Mouse (Mus musculus) heart, adult 2 months (tissue): Measurements from ENCODE around the gene Ctu2.

Experiments used
- CTCF ChIP-seq: fragments of 200-600 bp; IDR thresholded peaks from 2 replicates; pipeline ENCODE4 v1.8.1; 2022; ENCODE audit warnings: antibody characterized with exemption, mild to moderate bottlenecking, moderate library complexity
- POLR2A ChIP-seq: fragments of 200-500 bp; IDR thresholded peaks from 2 replicates; pipeline ENCODE4 v1.6.1; 2011; ENCODE audit warnings: mild to moderate bottlenecking, low read depth, low read length, control low read depth; ENCODE audit not compliant: insufficient read depth

GRCm38 (mm10) chr8:122483877-122484276 lies 7.9 kb downstream of the Ctu2 start:
- TF ChIP-seq CTCF: peak; percentile 43
- no peak for TF ChIP-seq POLR2A
